ENCODE assay signal across 18 mouse cellular contexts in genomic region chr3:121859142-121859541, GRCm38 (mm10). TPM values are rescaled to one million over a fixed set of nuclear protein-coding genes. Genes with fewer than 3 reads are reported as not detected.
DNase-seq lines count a peak whose midpoint lies in the region; ATAC-seq and TF ChIP-seq lines count a peak whose summit lies in the region.
"Had no signal": no experiment of that assay in that cellular context is flagged by ENCODE, and none has a peak within 500 bp of the region (broad histone marks: within the 10 kb centered on the region; RNA-seq: fewer than 3 reads in every experiment).

No protein-coding gene starts in this region.

- H3K27ac ChIP-seq in kidney, postnatal 0 days = no peak overlapping the region
- H3K27ac ChIP-seq: hindbrain, embryonic 15.5 days; limb, embryonic 12.5 days; neural tube, embryonic 12.5 days had no signal

- H3K4me2 ChIP-seq in kidney, postnatal 0 days (ENCODE audit: low read length) = no peak overlapping the region
- H3K4me2 ChIP-seq: hindbrain, embryonic 15.5 days; limb, embryonic 12.5 days; neural tube, embryonic 12.5 days had no signal

- no peak for TF ChIP-seq CTCF in kidney, postnatal 0 days (IDR thresholded peaks at IDR 0.05; ENCODE audit: low read depth)

- WGBS in kidney, postnatal 0 days = 25% methylated on average over 5 of the region's 5 CpGs

- no peak overlapping the region for H3K9ac ChIP-seq in kidney, postnatal 0 days (ENCODE audit: low read depth, low read length)
- H3K9ac ChIP-seq: hindbrain, embryonic 15.5 days; limb, embryonic 12.5 days; neural tube, embryonic 12.5 days had no signal

- no peaks in the 10 kb centered on the region for H3K4me1 ChIP-seq in kidney, postnatal 0 days (replicated peaks; ENCODE audit: insufficient read depth, low read length)
- H3K4me1 ChIP-seq: hindbrain, embryonic 15.5 days; neural tube, embryonic 12.5 days had no signal

- H3K36me3 ChIP-seq in kidney, postnatal 0 days (ENCODE audit: insufficient read depth, low read length) = no peaks in the 10 kb centered on the region
- H3K36me3 ChIP-seq: G1E; hindbrain, embryonic 15.5 days; limb, embryonic 12.5 days; neural tube, embryonic 12.5 days had no signal

- no peak for ATAC-seq in kidney, postnatal 0 days (replicated peaks; ENCODE audit: low FRiP score, low read depth)
- ATAC-seq: forebrain, embryonic 16.5 days had no signal

- H3K4me3 ChIP-seq in kidney, postnatal 0 days (replicated peaks; ENCODE audit: low read depth, low read length) = no peak overlapping the region
- H3K4me3 ChIP-seq: hindbrain, embryonic 15.5 days; limb, embryonic 12.5 days; neural tube, embryonic 12.5 days had no signal

- no peaks in the 10 kb centered on the region for H3K9me3 ChIP-seq in kidney, postnatal 0 days (replicated peaks; ENCODE audit: low read length)
- H3K9me3 ChIP-seq: G1E; hindbrain, embryonic 15.5 days; limb, embryonic 12.5 days; neural tube, embryonic 12.5 days had no signal

- no peaks in the 10 kb centered on the region for H3K27me3 ChIP-seq in kidney, postnatal 0 days (ENCODE audit: insufficient read depth, low read length)
- H3K27me3 ChIP-seq: hindbrain, embryonic 15.5 days; limb, embryonic 12.5 days; neural tube, embryonic 12.5 days had no signal

- DNase-seq in kidney, postnatal 0 days (ENCODE audit: low spot score) = peak; percentile 64
- DNase-seq in kidney, postnatal 25 days = no peak
- peak; percentile 43 for DNase-seq in retina, postnatal 1 day
- DNase-seq in retina, embryonic 14.5 days (ENCODE audit: low spot score) = no peak
- peak; percentile 35 for DNase-seq in lung, postnatal 25 days (ENCODE audit: low spot score)
- DNase-seq in layer of hippocampus, adult 9-11 months = no peak
- no peak for DNase-seq in cerebellum, adult 9-10 months
- DNase-seq in layer of hippocampus, adult 9-10 months (ENCODE audit: low spot score) = no peak
- DNase-seq: adrenal gland, postnatal 14 days; kidney, postnatal 10 days; layer of hippocampus, postnatal 36 days; right cerebral cortex, adult 18-20 months; thymus, postnatal 25 days had no signal

RNA-seq across cellular contexts. Expression of gene Abcd3, which starts 44.0 kb away (rescaled TPM):
- 75.1 and 87.2 TPM in 2 replicates for polyA plus RNA-seq in kidney, postnatal 0 days (2015; fragmentation: Nextera tagmentation; extraction: Ambion mirVana)

Comparison
In these comparisons a context has a peak if more than half of its experiments do, and no peak if none do; other contexts are left out.
1. DNase-seq: peak in kidney, postnatal 0 days (single experiment), retina, postnatal 1 day (single experiment) and lung, postnatal 25 days (single experiment); none in kidney, postnatal 25 days (0 of 2), retina, embryonic 14.5 days (single experiment), layer of hippocampus, adult 9-11 months (single experiment), cerebellum, adult 9-10 months (single experiment) and layer of hippocampus, adult 9-10 months (single experiment).